Mouse (Mus musculus) G1E (cell line): Measurements from ENCODE around the gene Hoxa11.

Experiments used
- CTCF ChIP-seq: IDR thresholded peaks from 2 replicates; pipeline ENCODE4 v1.5.1; 2012; ENCODE audit warnings: low read depth, low read length, inconsistent platforms, mixed read lengths
- GATA1 ChIP-seq: IDR thresholded peaks from 2 replicates; pipeline ENCODE4 v1.6.1; 2012; ENCODE audit warnings: borderline replicate concordance, low read length, inconsistent platforms, mixed read lengths
- GATA2 ChIP-seq: IDR thresholded peaks from 2 replicates; pipeline ENCODE4 v1.6.1; 2012; ENCODE audit warnings: low read depth, low read length, inconsistent platforms, borderline replicate concordance
- POLR2AphosphoS5 ChIP-seq: IDR thresholded peaks from 2 replicates; pipeline ENCODE4 v1.6.1; 2012; ENCODE audit warnings: low read depth, low read length, inconsistent platforms; ENCODE audit not compliant: insufficient replicate concordance
- TAL1 ChIP-seq: conservative IDR thresholded peaks from 2 replicates; pipeline ENCODE4 v1.6.1; 2012; ENCODE audit warnings: low read depth, low read length, inconsistent platforms, mixed read lengths

GRCm38 (mm10) chr6:52217459-52217768 lies 28.2 kb downstream of the Hoxa11 start:
- TF ChIP-seq POLR2AphosphoS5 (no peak), GATA1 (no peak), CTCF (no peak), GATA2 (no peak), TAL1 (no peak)
